Mouse (Mus musculus): Measurements from ENCODE around the gene Sema5a.

GRCm38 (mm10) chr15:32223028-32223427, 21.6 kb upstream of the Sema5a start:
- TF ChIP-seq USF1 (IDR thresholded peaks at IDR 0.05; ENCODE audit: low read depth) (no peak), FOSL1 (IDR thresholded peaks at IDR 0.05; ENCODE audit: insufficient read depth, low read length, poor library complexity, severe bottlenecking) (no peak), CTCF (IDR thresholded peaks at IDR 0.05; ENCODE audit: control insufficient read depth, insufficient read depth, insufficient read length) (no peak)
